Mouse (Mus musculus) spleen, adult 2 months (tissue): ENCODE measurements around the gene Rec8. TPM values are rescaled to one million over a fixed set of nuclear protein-coding genes. Genes with fewer than 3 reads are reported as not detected.

Experiments used
- DNase-seq, 2 experiments: peaks; one replicate each; pipeline versions ENCODE4 v3.0.0 to v3.0.0-alpha.2; 2012 to 2021; ENCODE audit warnings: low spot score in 2 of 2, low read depth in 1 of 2
- H3K27ac ChIP-seq: fragments of 200-500 bp; 2 replicates; pipeline ENCODE4 v1.5.1; 2012; ENCODE audit warnings: low read length, inconsistent platforms; ENCODE audit not compliant: insufficient read depth
- H3K27me3 ChIP-seq: fragments of 200-500 bp; 2 replicates; pipeline ENCODE4 v1.6.1; 2012; ENCODE audit warnings: mild to moderate bottlenecking, moderate library complexity, low read length, inconsistent platforms; ENCODE audit not compliant: control insufficient read depth, insufficient read depth
- H3K36me3 ChIP-seq: fragments of 200-500 bp; 2 replicates; pipeline ENCODE4 v1.6.1; 2012; ENCODE audit warnings: mild to moderate bottlenecking, low read length, inconsistent platforms; ENCODE audit not compliant: control insufficient read depth, insufficient read depth
- H3K4me1 ChIP-seq: fragments of 200-500 bp; 2 replicates; pipeline ENCODE4 v1.6.1; 2011; ENCODE audit warnings: inconsistent platforms; ENCODE audit not compliant: control insufficient read depth, insufficient read depth, insufficient read length
- H3K4me3 ChIP-seq: fragments of 200-500 bp; 2 replicates; pipeline ENCODE4 v1.5.1; 2011; ENCODE audit warnings: mild to moderate bottlenecking, inconsistent platforms; ENCODE audit not compliant: insufficient read depth, insufficient read length; ENCODE audit errors: extremely low read depth
- CTCF ChIP-seq: fragments of 200-500 bp; IDR thresholded peaks from 2 replicates; pipeline ENCODE4 v1.5.1; 2011; ENCODE audit warnings: mild to moderate bottlenecking, inconsistent platforms; ENCODE audit not compliant: insufficient read depth, insufficient read length, insufficient replicate concordance; ENCODE audit errors: extremely low read depth
- POLR2A ChIP-seq: fragments of 200-500 bp; IDR thresholded peaks from 2 replicates; pipeline ENCODE4 v1.6.1; 2011; ENCODE audit warnings: low read depth, low read length, inconsistent platforms
- whole genome bisulfite sequencing: fragments of 180-500 bp; shearing (Covaris S2); methylation state at CpG from one replicate; pipeline ENCODE4 v1.1.7; 2018; 5-methylcytosine and 5-hydroxymethylcytosine counted together
- polyA plus RNA-seq: library from polyadenylated mRNA; depleted of rRNA; stranded (reverse); fragments of >200 nt; gene quantifications from 2 replicates; pipeline ENCODE4 v1.2.3, GENCODE M21; 2012

Gene Rec8
- polyA plus RNA-seq, 1 experiment: 2.4 TPM

GRCm38 (mm10) chr14:55651528-55651927 is 33.7 kb downstream of the Rec8 start:
- Histone ChIP-seq H3K4me1 (no peaks in the 10 kb centered on the region), H3K27ac (no peak overlapping the region), H3K27me3 (no peaks in the 10 kb centered on the region), H3K36me3 (no peaks in the 10 kb centered on the region), H3K4me3 (no peak overlapping the region)
- WGBS: 81% methylated on average over 7 of the region's 7 CpGs
- TF ChIP-seq POLR2A (no peak), CTCF (no peak)
- no peak for DNase-seq

DNA sequence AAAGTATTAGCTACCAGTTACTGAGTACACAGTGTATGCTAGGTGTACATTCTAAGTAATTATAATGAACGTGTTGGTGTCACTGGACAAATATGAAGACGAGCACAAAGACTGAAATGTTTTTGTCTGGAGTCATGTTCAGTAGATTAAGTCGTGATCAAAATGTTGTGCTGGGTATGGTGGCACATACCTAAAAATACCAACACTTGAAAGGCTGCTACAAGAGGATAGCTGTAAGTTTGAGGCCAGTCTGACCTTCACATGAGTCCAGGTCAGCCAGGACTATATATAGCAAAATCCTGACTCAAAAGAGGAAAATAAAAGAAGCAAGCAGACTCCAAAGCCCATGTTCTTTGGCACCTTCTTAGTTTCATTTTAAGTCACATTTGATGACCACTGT is 39.1 kb downstream of the Rec8 start:
- H3K4me3 ChIP-seq: no peak overlapping the region
- H3K36me3 ChIP-seq: peaks cover 7% of the 10 kb centered on the region; the same call in 1 of the 2 replicates
- 85% methylated on average over 3 of the region's 3 CpGs for WGBS
- no peak for DNase-seq
- H3K27ac ChIP-seq: no peak overlapping the region
- TF ChIP-seq POLR2A (no peak), CTCF (no peak)
- no peaks in the 10 kb centered on the region for H3K27me3 ChIP-seq
- peaks cover 3% of the 10 kb centered on the region; the same call in 1 of the 2 replicates for H3K4me1 ChIP-seq

GRCm38 (mm10) chr14:55658011-55658410 is 40.2 kb downstream of the Rec8 start:
- TF ChIP-seq CTCF: no peak
- no peak for TF ChIP-seq POLR2A
- H3K4me1 ChIP-seq: peaks cover 3% of the 10 kb centered on the region; the same call in 1 of the 2 replicates
- WGBS: 87% methylated on average over 5 of the region's 5 CpGs
- H3K27me3 ChIP-seq: no peaks in the 10 kb centered on the region
- peaks cover 11% of the 10 kb centered on the region for H3K36me3 ChIP-seq
- H3K27ac ChIP-seq: no peak overlapping the region
- H3K4me3 ChIP-seq: no peak overlapping the region
- DNase-seq: no peak

DNA sequence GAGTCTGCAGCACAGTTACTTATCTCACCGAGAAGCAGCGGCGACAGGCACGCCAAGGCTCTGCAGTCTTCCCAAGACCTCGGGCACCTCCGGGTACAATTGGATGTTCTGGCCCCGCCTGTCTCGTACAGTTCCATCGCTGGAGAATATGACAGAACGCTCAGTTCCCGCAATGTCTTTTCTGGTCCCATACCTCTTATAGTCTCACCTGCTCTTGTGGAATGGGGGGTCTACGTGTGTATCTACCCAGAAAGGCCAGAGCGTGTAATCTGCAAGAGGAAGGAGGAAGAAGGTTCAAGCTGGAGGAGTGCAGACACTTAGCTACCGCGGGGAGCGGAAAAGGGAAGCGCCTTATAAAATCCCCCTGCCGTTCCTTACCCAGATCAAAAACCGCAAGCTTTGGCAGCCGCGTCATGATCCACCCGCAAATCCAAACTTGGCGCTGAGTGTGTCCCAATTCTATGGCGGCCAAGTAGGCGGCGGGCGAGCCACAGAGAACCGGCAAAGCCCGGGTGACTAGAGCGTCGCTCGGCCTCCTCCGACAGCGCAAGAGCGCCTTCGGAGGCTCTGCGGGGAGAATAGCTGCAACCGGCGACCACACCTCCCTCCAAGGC is 42.2 kb downstream of the Rec8 start, which contains the start of gene Mdp1:
TSS of gene Mdp1 (minus strand) at position 549 of the 614 bp plus-strand sequence.
- under 1% methylated on average over 39 of the region's 39 CpGs for WGBS
- peak; percentile 67 to 70 for DNase-seq
- TF ChIP-seq CTCF (peak; percentile 19; the same call in 1 of the 2 replicates), POLR2A (peak; percentile 9; the same call in 1 of the 2 replicates)

DNA sequence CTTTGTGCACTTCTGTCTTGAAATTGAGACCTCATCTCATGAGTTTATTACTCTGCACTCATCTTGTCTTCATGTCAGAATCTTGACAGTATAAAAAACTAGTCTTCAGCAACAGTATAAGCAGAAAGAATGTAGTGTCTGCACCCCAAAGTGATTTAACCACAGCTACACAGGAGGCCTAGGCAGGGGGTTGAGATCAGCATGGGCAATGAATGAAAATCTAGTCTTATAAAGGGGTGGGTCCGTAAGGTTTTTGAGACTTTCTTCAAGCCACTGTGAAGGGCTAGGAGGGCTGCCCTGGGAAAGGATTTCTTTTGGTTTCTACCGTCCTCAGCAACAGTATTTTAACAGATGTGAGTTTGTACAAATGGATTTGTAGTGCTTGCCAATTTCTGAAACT is 42.8 kb downstream of the Rec8 start:
- TF ChIP-seq POLR2A: no peak
- no peak for TF ChIP-seq CTCF

More for the DNA sequence above, 42.2 kb downstream of the Rec8 start, which contains the start of gene Mdp1:
- Histone ChIP-seq H3K36me3 (peaks cover 14% of the 10 kb centered on the region), H3K4me3 (peak within 1 kb of the TSS; percentile 70), H3K4me1 (peaks cover 3% of the 10 kb centered on the region; the same call in 1 of the 2 replicates), H3K27me3 (no peaks in the 10 kb centered on the region), H3K27ac (peak within 1 kb of the TSS; percentile 76)

GRCm38 (mm10) chr14:55671486-55671832 is 53.6 kb downstream of the Rec8 start:
- peaks cover 6% of the 10 kb centered on the region for H3K36me3 ChIP-seq
- under 1% methylated on average over 12 of the region's 12 CpGs for WGBS
- no peaks in the 10 kb centered on the region for H3K27me3 ChIP-seq
- H3K4me3 ChIP-seq: peak overlapping the region; percentile 86
- peaks cover 7% of the 10 kb centered on the region; the same call in 1 of the 2 replicates for H3K4me1 ChIP-seq
- no peak for DNase-seq
- TF ChIP-seq CTCF: no peak
- TF ChIP-seq POLR2A: no peak
- H3K27ac ChIP-seq: peak overlapping the region; percentile 97

More for the DNA sequence above, 42.8 kb downstream of the Rec8 start:
- Histone ChIP-seq H3K4me1 (peaks cover 3% of the 10 kb centered on the region; the same call in 1 of the 2 replicates), H3K4me3 (peak overlapping the region; percentile 70), H3K27me3 (no peaks in the 10 kb centered on the region), H3K36me3 (peaks cover 14% of the 10 kb centered on the region), H3K27ac (no peak overlapping the region)
- WGBS: 68% methylated on average over 2 of the region's 2 CpGs
- no peak for DNase-seq
